Mouse (Mus musculus) adrenal gland, postnatal 10 days (tissue): ENCODE measurements around the gene Bivm. TPM values are rescaled to one million over a fixed set of nuclear protein-coding genes. Genes with fewer than 3 reads are reported as not detected.

ENCODE experiments used
- DNase-seq: peaks from one replicate; pipeline ENCODE4 v3.0.0; 2021; ENCODE audit warnings: mixed read lengths
- long read RNA-seq, 2 experiments: library from polyadenylated mRNA; stranded (forward); transcript quantifications; one replicate each; pipeline ENCODE4 v2.0.0; 2021
- total RNA-seq, 2 experiments: library from RNA; stranded (reverse); gene quantifications; 2 replicates each; pipeline ENCODE4 v1.2.3; 2021

The Bivm gene
- 10 to 100 TPM; 13.2 to 19.4 TPM for total RNA-seq
- long read RNA-seq, experiment 1, partial matches to known transcripts: 2 of 3 reads
- long read RNA-seq, experiment 1, other reads (novel, unspliced or antisense): 1 of 3 reads
- long read RNA-seq, experiment 2, partial matches to known transcripts: 0 of 3 reads
- long read RNA-seq, experiment 2, other reads (novel, unspliced or antisense): 3 of 3 reads

GRCm38 (mm10) chr1:44118239-44119054 is at the start of gene Bivm, which contains the start of gene Kdelc1:
TSS of gene Bivm (plus strand) at chr1:44118957.
TSS of gene Kdelc1 (minus strand) at chr1:44118808.
- DNase-seq: peak; percentile 89

DNA sequence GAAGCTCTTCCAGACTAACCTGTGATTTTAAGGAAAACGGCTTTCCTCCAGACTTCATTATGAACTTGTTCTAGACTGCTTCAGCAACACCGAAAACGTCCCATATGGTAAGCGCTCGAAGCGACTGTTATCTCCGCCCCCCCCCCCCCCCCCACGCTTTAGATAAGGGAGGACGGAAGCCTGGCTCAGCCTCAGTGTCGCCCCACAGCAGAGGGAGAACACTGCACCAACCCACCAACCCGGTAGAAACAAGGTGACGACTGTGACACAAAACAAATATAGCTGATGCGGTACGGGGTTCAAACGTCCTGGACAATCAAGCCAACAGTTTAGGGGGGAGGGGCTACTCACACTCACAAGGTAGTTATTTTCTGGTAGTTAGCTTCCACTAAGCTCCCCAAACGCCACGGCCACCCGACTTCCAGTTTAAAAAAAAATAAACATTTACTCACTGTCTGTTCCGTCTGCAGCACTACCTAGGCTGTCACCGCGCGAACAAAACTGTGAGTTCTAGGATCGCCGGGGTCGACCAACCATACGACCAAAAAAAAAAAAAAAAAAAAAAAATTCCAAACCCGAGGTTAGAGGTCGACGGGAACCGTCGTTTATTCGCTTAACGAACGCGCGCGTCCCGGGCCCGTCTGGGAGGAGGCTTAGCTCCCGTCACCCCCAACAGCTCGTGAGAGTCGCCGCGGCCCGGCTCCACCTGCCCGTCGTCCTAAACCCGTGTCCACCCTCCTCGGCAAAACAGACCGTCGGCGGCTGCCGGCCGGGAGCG is 17.1 kb upstream of the Bivm start:
- DNase-seq: peak; percentile 39

DNA sequence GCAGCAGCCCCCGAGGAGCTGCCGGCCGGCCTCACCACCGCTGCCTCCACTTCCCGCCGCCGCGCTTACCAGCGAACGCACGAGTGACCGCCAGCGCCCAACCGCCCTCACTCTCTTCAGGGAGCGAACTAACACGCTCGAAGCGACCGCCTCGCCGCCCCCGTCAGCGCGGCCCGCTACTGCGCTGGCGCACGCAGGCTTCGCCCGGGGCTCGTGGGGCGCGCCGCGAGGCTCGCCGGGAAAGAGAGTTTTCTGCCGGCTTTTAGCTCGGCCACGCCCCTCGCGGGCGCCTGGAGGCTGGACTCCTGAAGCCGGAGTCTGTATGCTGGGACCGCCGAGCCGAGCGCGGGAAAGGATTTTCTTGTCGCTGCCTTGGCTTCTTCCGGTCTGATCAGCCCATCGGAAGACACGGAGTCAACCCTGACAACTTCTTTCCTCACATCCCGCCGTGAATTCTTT is 16.5 kb upstream of the Bivm start, which contains the start of gene Tex30:
Tex30 (minus strand) TSS at position 183 of the 459 bp plus-strand sequence.
- DNase-seq: peak; percentile 97

DNA sequence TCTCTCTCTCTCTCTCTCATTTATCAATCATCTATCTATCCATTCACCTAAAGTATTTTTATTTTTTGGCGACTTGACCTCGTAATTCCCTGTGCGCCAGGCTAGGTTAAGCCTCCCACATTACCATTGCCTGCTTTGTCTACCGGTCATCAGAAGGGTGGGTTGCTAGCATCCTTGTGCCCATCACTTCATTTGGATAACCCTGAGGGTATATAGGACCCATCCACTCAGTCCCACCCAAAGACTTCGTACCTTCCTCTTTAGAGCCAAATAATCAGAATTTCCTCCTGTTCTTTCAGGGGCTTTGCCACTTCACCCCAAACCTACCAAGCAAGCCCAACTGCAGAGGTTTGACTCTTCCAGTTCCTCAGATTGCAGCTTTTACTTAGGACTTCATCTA is 15.8 kb upstream of the Bivm start:
- DNase-seq: no peak

DNA sequence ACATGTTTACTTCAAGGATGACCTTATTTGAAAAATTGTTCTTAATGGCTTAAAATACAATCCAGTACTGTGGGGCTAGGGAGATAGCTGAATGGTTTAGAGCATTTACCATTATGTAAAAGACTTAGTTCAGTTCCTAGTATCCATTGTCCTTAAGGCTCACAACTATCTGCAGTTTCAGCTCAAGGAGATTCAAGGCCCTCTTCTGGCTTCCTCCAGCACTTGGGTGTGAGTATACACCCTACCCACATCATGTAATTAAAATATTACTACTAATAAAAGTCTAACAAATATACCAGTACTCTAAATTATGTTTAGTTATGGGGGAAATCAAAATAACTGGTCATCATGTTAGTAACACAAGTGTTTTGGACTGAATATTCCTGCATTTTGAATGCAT is 1.2 kb upstream of the Bivm start:
- no peak for DNase-seq

DNA sequence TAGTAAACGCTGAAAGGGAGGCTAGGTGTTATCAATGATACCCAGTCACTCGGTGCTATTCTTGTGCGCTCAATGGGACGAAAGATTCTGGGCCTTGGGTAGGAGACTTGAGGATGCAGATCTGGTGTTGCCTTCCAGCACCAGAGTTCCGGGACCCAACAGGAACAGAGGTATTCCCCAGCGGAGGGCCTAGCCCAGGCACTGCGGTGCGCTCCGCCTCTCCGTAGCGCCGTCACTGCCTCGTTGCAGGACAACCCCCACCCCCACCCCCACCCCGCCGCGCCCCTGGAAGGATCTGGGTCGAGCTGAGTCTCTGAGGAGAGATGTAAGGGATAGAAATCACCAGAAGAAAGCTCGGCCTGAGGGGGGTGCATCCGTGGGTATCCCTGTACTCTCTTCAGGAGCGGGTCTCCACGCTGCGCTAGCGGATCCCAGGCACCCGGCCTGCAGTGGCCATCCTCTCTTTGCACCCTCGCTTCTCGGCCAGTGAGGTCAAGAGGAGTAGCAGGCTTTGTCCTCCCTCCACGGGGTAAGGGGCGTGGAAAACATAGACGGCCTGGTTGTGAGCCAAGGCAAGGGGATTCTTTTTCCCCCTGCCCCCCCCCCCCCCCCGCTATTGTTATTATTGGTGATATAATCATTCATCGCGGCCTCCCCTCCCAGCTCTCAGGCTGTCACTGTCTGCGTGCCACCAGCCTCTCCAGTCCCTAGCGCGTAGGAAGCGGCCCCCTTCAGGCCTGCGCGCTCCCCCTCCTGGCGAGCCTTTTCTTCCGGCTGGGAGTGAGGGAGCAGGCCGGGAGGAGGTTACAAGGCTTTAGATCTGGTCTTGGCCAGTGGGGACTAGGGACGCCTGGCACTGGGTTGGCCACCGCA is 680 bp downstream of the Bivm start:
- DNase-seq: peak; percentile 90

DNA sequence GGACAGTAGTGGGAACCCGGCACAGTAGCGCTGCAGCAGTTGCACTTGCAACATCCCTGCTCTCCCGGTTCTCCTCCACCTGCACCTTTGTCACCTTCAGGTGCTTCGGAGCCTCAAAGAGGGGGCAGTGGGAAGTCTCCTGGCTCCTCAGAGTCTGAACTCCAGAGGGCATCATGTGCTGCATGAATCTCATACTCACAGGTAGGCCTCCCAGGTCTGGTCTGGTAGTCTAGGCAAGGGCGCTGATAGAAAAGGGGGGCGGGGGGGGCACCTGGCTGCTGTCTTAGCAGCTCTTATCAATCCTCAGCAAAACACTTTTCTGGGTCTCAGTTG is 1.3 kb downstream of the Bivm start:
- DNase-seq: no peak

GRCm38 (mm10) chr1:44122256-44122655 is 3.5 kb downstream of the Bivm start:
- DNase-seq: no peak

DNA sequence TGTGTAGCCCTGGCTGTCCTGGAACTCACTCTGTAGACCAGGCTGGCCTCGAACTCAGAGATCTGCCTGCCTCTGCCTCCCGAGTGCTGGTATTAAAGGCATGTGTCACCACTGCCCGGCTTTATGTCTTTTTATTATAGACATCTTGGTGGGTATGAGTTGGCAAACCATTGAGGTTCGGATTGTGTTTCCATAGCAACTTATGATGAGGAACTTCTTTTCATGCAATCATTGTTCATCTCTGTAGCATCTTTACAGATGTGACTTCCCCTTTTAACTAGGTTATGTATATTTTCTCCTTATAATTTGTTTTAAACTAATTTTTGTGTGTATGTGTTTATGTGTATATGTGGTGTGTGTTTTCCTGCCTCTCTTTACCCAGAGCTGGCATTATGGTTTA is 6.8 kb downstream of the Bivm start:
- no peak for DNase-seq

- no peak for DNase-seq
Measured at GRCm38 (mm10) chr1:44129929-44130581, 11.3 kb downstream of the Bivm start.

DNA sequence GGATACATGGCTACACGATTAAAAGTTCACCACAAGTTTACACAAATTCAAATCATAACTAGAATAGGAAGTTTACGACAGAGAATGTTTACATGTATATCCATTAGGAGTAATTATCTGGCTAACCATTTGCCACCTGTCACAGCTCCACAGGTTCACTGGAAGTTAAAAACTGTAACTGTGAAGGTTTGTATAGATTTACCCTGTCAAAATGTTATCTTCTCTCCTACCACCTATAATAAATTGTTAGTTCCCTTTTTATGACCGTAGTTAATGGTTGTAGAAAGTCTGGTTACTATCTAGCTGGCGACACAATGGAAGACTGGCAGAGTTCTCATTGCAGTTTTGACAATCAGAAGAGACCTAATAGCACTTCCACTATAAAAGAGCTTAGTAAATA is 21.5 kb downstream of the Bivm start:
- DNase-seq: no peak

DNA sequence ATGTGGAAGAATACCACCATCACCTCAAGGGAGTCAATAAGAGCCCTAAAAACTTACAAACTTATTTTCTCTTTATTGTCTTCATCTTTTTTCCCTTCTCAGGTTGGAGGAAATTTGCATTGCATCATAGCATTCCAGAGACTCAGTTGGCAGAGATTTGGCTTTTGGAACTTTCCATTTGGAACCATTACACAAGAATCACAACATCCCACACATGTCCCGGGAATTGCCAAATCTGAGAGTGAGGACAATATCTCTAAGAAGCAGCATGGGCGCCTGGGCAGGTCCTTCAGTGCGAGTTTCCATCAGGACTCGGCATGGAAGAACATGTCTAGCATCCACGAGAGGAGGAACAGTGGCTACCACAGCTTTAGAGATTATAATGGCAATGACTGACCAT is 24.0 kb downstream of the Bivm start:
- no peak for DNase-seq

DNA sequence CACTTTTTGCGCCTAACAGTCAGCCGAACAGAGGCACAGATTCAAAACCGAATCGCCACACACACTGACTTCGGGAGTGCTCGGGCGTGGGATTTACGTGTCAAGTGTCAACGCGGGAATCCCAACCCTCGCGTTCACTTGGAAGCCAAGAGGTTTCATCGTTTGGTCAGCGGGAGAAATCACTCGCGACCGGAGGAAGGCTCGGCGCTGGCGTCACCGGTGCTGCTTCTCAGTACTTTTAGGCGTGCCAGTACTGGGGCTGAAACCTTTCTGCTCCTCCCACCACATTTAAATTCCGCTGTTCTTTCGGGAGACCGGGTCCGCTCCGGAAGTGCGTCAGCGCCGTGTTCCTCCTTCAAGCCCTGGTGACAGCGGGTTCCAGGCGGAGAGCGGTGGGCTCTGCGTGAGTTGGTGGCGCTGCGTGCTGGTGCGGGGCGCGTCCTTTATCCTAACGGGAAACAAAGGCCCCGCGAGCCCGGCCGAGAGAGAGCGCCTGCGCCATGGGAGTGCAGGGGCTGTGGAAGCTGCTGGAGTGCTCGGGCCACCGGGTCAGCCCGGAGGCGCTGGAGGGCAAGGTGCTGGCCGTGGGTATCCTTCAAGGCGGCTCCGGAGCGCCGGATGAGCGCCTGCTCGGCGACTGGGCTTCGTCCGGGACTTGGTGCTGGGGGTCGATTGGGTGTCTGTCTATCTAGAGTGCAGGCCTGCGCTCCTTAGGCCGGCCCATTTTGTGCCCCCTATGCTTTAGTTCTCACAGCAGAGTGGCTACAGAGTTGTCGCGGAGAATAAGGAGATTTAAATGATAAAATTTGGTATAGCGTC is 29.0 kb downstream of the Bivm start, which contains the start of gene Ercc5:
Ercc5 (plus strand) TSS at position 182 of the 819 bp plus-strand sequence.
- DNase-seq: peak; percentile 88

GRCm38 (mm10) chr1:44148706-44149105 is 29.9 kb downstream of the Bivm start:
- DNase-seq: no peak

GRCm38 (mm10) chr1:44155287-44155686 is 36.5 kb downstream of the Bivm start:
- no peak for DNase-seq

GRCm38 (mm10) chr1:44158317-44158716 is 39.6 kb downstream of the Bivm start:
- no peak for DNase-seq

- no peak for DNase-seq
Measured at GRCm38 (mm10) chr1:44161818-44162217, 43.1 kb downstream of the Bivm start.

- DNase-seq: no peak
Measured at GRCm38 (mm10) chr1:44162389-44162788, 43.6 kb downstream of the Bivm start.

- no peak for DNase-seq
Measured at GRCm38 (mm10) chr1:44167859-44168383, 49.2 kb downstream of the Bivm start.

GRCm38 (mm10) chr1:44172656-44173055 is 53.9 kb downstream of the Bivm start:
- DNase-seq: no peak
